Mouse (Mus musculus): ENCODE measurements at regions not wholly inside any gene's neighbourhood (a gene's known extent, or its start where the extent isn't known, plus 50 kb on each side); places are given as distances from the start of the nearest gene placed in this dataset.

- no peak for DNase-seq (ENCODE audit: low read depth, low spot score)
These were observed 1446.9 kb downstream of the Zfp704 start for GRCm38 (mm10) chr3:8163030-8163429.

GRCm38 (mm10) chr3:8161997-8162756 is 1447.7 kb downstream of the Zfp704 start:
- DNase-seq (ENCODE audit: low read depth, low spot score): no peak

GRCm38 (mm10) chr3:8143016-8143415 is 1466.9 kb downstream of the Zfp704 start:
- DNase-seq (ENCODE audit: low read depth, low spot score): no peak

- no peak for DNase-seq (ENCODE audit: low read depth, low spot score)
These were observed 1467.7 kb downstream of the Zfp704 start for GRCm38 (mm10) chr3:8142190-8142589.

- DNase-seq (ENCODE audit: low read depth, low spot score): no peak
These were observed 1468.2 kb downstream of the Zfp704 start for GRCm38 (mm10) chr3:8141664-8142084.

- peak; percentile 73 for DNase-seq (ENCODE audit: low read depth, low spot score)
These were observed 1486.2 kb downstream of the Zfp704 start for GRCm38 (mm10) chr3:8123641-8124040.

GRCm38 (mm10) chr3:8123141-8123540 is 1486.7 kb downstream of the Zfp704 start:
- DNase-seq (ENCODE audit: low read depth, low spot score): peak; percentile 36

GRCm38 (mm10) chr3:8098291-8098690 is 1478.0 kb upstream of the 1700008P02Rik start:
- no peak for DNase-seq (ENCODE audit: low read depth, low spot score)

- no peak for DNase-seq (ENCODE audit: low read depth, low spot score)
These were observed 1464.5 kb upstream of the 1700008P02Rik start for GRCm38 (mm10) chr3:8084749-8085148.

GRCm38 (mm10) chr3:8053711-8054110 is 1433.5 kb upstream of the 1700008P02Rik start:
- DNase-seq (ENCODE audit: low read depth, low spot score): no peak

- no peak for DNase-seq (ENCODE audit: low read depth, low spot score)
These were observed 1430.9 kb upstream of the 1700008P02Rik start for GRCm38 (mm10) chr3:8051167-8051566.

GRCm38 (mm10) chr3:8049706-8050105 is 1429.5 kb upstream of the 1700008P02Rik start:
- DNase-seq (ENCODE audit: low read depth, low spot score): no peak

GRCm38 (mm10) chr3:8046348-8046747 is 1426.1 kb upstream of the 1700008P02Rik start:
- DNase-seq (ENCODE audit: low read depth, low spot score): peak; percentile 27

- DNase-seq (ENCODE audit: low read depth, low spot score): no peak
These were observed 1416.5 kb upstream of the 1700008P02Rik start for GRCm38 (mm10) chr3:8036697-8037096.

- peak; percentile 8 for DNase-seq (ENCODE audit: low read depth, low spot score)
These were observed 1415.0 kb upstream of the 1700008P02Rik start for GRCm38 (mm10) chr3:8035091-8035729.

GRCm38 (mm10) chr3:8026325-8027017 is 1406.2 kb upstream of the 1700008P02Rik start:
- DNase-seq (ENCODE audit: low read depth, low spot score): no peak

- DNase-seq (ENCODE audit: low read depth, low spot score): peak; percentile 17
These were observed 1402.4 kb upstream of the 1700008P02Rik start for GRCm38 (mm10) chr3:8022654-8023053.

GRCm38 (mm10) chr3:8017489-8017888 is 1397.2 kb upstream of the 1700008P02Rik start:
- DNase-seq (ENCODE audit: low read depth, low spot score): no peak

- DNase-seq (ENCODE audit: low read depth, low spot score): no peak
These were observed 1396.7 kb upstream of the 1700008P02Rik start for GRCm38 (mm10) chr3:8016945-8017344.

- no peak for DNase-seq (ENCODE audit: low read depth, low spot score)
These were observed 1389.7 kb upstream of the 1700008P02Rik start for GRCm38 (mm10) chr3:8009966-8010365.

- DNase-seq (ENCODE audit: low read depth, low spot score): peak; percentile 92
These were observed 1386.6 kb upstream of the 1700008P02Rik start for GRCm38 (mm10) chr3:8006708-8007395.

- DNase-seq (ENCODE audit: low read depth, low spot score): peak; percentile 76
These were observed 1386.0 kb upstream of the 1700008P02Rik start for GRCm38 (mm10) chr3:8006273-8006672.

Data from ZHBTc4 (cell line).